ENCODE assay signal across 9 mouse cellular contexts in the genomic region with DNA sequence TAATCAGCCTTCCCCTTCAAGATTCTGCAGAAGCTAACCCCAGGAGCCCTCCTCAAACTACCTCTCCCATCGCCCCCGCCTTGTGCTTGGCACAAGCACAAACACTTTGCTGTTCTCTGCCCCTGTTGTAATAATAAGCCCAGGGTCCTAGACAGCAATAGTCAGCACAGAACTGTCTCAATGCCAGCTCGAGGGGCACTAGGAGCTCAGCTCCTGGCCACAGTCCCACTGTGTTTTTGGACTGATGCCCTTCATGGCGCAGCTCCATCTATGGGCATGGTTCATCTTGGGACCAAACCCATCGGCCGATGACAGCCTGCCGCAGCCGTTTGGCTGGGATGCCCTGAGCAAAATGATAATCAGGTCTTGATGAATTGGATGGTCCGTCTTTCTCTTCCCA.
DNase-seq lines count a peak whose midpoint lies in the region; ATAC-seq and TF ChIP-seq lines count a peak whose summit lies in the region.
"Had no signal": no experiment of that assay in that cellular context is flagged by ENCODE, and none has a peak within 500 bp of the region (broad histone marks: within the 10 kb centered on the region; RNA-seq: fewer than 3 reads in every experiment).

No protein-coding gene starts in this region.

- 0 out of 2 replicates have a peak, but pooled peaks cover 4% of the 10 kb centered on the region for H3K4me1 ChIP-seq in kidney, embryonic 16.5 days (ENCODE audit: insufficient read depth, low read length)
- H3K4me1 ChIP-seq in forebrain, embryonic 16.5 days (replicated peaks; ENCODE audit: control insufficient read depth, insufficient read depth, low read length): peaks cover 4% of the 10 kb centered on the region

- no peak overlapping the region for H3K4me3 ChIP-seq in kidney, embryonic 16.5 days (ENCODE audit: low read length)
- no peak overlapping the region for H3K4me3 ChIP-seq in forebrain, embryonic 16.5 days (replicated peaks; ENCODE audit: low read length)
- H3K4me3 ChIP-seq: erythroblast, embryonic 14.5 days had no signal

- no peak for TF ChIP-seq CTCF in brain, embryonic 14.5 days (IDR thresholded peaks at IDR 0.05; ENCODE audit: borderline replicate concordance, extremely low read depth, insufficient read depth, insufficient read length)

- H3K9me3 ChIP-seq in kidney, embryonic 16.5 days (ENCODE audit: low read length): no peaks in the 10 kb centered on the region
- H3K9me3 ChIP-seq in forebrain, embryonic 16.5 days (ENCODE audit: control insufficient read depth, low read length): no peaks in the 10 kb centered on the region

- no peak overlapping the region for H3K4me2 ChIP-seq in kidney, embryonic 16.5 days (replicated peaks; ENCODE audit: low read depth, low read length)
- H3K4me2 ChIP-seq in forebrain, embryonic 16.5 days (ENCODE audit: low read length): no peak overlapping the region

- no peaks in the 10 kb centered on the region for H3K27me3 ChIP-seq in kidney, embryonic 16.5 days (ENCODE audit: insufficient read depth, low read length)
- no peaks in the 10 kb centered on the region for H3K27me3 ChIP-seq in forebrain, embryonic 16.5 days (replicated peaks; ENCODE audit: control insufficient read depth, insufficient read depth, low read length)

- no peak for DNase-seq in kidney, adult 11 months
- peak; percentile 86 for DNase-seq in brain, embryonic 14.5 days (ENCODE audit: low read depth)
- DNase-seq in layer of hippocampus, postnatal 10 days (ENCODE audit: low spot score in 2 of 2): peak; percentile 82 to 83
- peak; percentile 7 for DNase-seq in right cerebral cortex, adult 2 months (ENCODE audit: low spot score in 2 of 2)
- no peak for DNase-seq in B cell, adult 2 months
- no peak for DNase-seq in thymus, postnatal 25 days

- WGBS in kidney, embryonic 16.5 days: 81% methylated on average over 9 of the region's 9 CpGs
- 51% methylated on average over 9 of the region's 9 CpGs for WGBS in forebrain, embryonic 16.5 days

- no peak for TF ChIP-seq POLR2A in brain, embryonic 14.5 days (IDR thresholded peaks at IDR 0.05; ENCODE audit: borderline replicate concordance, extremely low read depth, insufficient read depth, insufficient read length, poor library complexity, severe bottlenecking)

- H3K36me3 ChIP-seq in kidney, embryonic 16.5 days (ENCODE audit: insufficient read depth, low read length): no peaks in the 10 kb centered on the region
- H3K36me3 ChIP-seq in forebrain, embryonic 16.5 days (ENCODE audit: control insufficient read depth, insufficient read depth): no peaks in the 10 kb centered on the region

- ATAC-seq in kidney, embryonic 16.5 days (ENCODE audit: low FRiP score, low TSS enrichment): no peak
- peak; percentile 90 for ATAC-seq in forebrain, embryonic 16.5 days

- H3K27ac ChIP-seq in kidney, embryonic 16.5 days (ENCODE audit: low read length): peak overlapping the region; percentile 67; the same call in 1 of the 2 replicates
- H3K27ac ChIP-seq in forebrain, embryonic 16.5 days (ENCODE audit: low read length): no peak overlapping the region

- H3K9ac ChIP-seq in kidney, embryonic 16.5 days (replicated peaks; ENCODE audit: low read length): no peak overlapping the region
- no peak overlapping the region for H3K9ac ChIP-seq in forebrain, embryonic 16.5 days (replicated peaks; ENCODE audit: low read depth, low read length)

Comparison
In these comparisons a context has a peak if more than half of its experiments do, and no peak if none do; other contexts are left out.
1. DNase-seq: peak in brain, embryonic 14.5 days (single experiment), layer of hippocampus, postnatal 10 days (2 of 2) and right cerebral cortex, adult 2 months (2 of 2); none in kidney, adult 11 months (single experiment), B cell, adult 2 months (0 of 2) and thymus, postnatal 25 days (single experiment).